Mouse (Mus musculus): Measurements from ENCODE around the gene Defb23.

DNA sequence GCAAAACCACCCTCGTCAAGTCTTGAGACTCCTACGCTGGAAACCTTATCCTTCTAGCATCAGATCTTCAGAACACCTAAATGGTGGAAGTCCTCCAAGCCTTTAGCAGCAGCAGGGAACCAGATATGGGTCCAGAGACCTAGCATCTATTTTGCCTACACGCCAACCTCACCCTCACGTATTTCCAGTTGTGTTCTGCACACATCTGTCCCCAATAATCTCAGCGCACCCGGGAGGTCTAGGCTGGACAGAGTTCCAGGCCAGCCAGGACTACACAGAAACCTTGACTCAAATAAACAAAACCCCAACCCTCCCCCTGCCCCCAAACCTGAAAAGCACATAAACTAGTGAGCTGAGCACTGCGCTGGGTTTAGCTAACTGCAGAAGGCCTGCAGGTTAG is 52.9 kb downstream of the Defb23 start:
- no peak for TF ChIP-seq CTCF (IDR thresholded peaks at IDR 0.05)
- TF ChIP-seq EP300 (IDR thresholded peaks at IDR 0.05), result no peak

All from lung, postnatal 0 days (tissue).